Mouse (Mus musculus) bone marrow macrophage, adult 2 months (primary cell): ENCODE results near the gene Tmem222. TPM values are rescaled to one million over a fixed set of nuclear protein-coding genes. Genes with fewer than 3 reads are reported as not detected.
A peak's percentile ranks its signal among the peaks of the same experiment; 100 is the strongest.

Experiments used
- H3K27ac ChIP-seq: 2 replicates; pipeline ENCODE4 v1.5.1; 2012; ENCODE audit warnings: low read depth, low read length; ENCODE audit not compliant: insufficient read depth
- H3K4me1 ChIP-seq: 2 replicates; pipeline ENCODE4 v1.6.1; 2012; ENCODE audit warnings: low read length; ENCODE audit not compliant: control insufficient read depth, insufficient read depth
- H3K4me3 ChIP-seq: 2 replicates; pipeline ENCODE4 v1.5.1; 2012; ENCODE audit warnings: mild to moderate bottlenecking, low read length, moderate library complexity; ENCODE audit not compliant: insufficient read depth
- CTCF ChIP-seq: IDR thresholded peaks from 2 replicates; pipeline ENCODE4 v1.5.1; 2012; ENCODE audit warnings: low read depth, mild to moderate bottlenecking, low read length, moderate library complexity
- POLR2A ChIP-seq: IDR thresholded peaks from 2 replicates; pipeline ENCODE4 v1.6.1; 2012; ENCODE audit warnings: mild to moderate bottlenecking, low read depth, low read length, borderline replicate concordance
- polyA plus RNA-seq: library from polyadenylated mRNA; stranded (reverse); fragments of >200 nt; gene quantifications from 2 replicates; pipeline ENCODE4 v1.2.4, GENCODE M21; 2012; ENCODE audit not compliant: missing spikeins, insufficient read depth, insufficient read length

The Tmem222 gene
- polyA plus RNA-seq, 1 experiment, result 40.8 TPM

DNA sequence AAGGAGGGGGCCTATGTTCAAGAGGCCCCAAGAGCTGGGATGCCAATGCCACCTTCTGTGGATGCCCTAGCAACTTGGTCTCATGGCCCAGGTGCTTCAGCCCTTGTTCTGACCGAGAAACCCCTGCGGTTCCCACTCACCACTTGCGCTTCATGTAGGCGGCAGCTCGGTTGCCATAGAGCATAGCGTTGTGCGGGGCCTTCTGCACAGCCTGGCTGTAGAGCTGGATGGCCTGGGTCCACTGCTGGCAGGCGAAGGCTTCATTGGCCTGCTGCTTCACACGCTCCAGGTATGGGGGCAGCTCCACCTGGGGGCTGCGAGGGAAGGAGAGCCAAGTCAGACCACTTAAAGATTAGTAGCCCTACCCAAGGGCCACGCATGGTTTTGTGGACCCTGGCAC is 22.8 kb upstream of the Tmem222 start:
- TF ChIP-seq POLR2A, result no peak
- no peak for TF ChIP-seq CTCF
- Histone ChIP-seq H3K4me3 (no peak overlapping the region), H3K27ac (no peak overlapping the region), H3K4me1 (no peaks in the 10 kb centered on the region)

DNA sequence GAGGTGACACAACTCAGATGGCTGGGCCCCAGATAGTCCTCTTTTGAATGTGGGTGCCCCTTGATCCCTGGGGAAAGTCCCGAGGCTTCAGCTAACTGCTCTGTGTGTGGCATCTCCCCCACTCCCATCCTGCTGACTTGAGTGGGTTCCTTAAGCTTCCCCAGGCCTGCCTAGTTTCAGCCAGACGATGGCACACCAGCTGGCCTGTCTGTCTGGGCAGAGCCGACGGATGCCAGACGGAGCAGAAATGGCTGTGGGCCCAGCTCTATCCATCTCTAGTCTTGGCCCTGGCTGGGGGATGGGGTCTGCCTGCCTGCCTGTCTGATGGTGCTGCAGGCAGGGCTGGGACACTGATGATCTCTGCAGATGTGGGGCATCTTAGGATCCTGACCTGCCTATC is 22.1 kb upstream of the Tmem222 start:
- H3K27ac ChIP-seq, result no peak overlapping the region
- H3K4me3 ChIP-seq, result no peak overlapping the region
- H3K4me1 ChIP-seq, result no peaks in the 10 kb centered on the region
- TF ChIP-seq CTCF, result no peak
- TF ChIP-seq POLR2A, result no peak

DNA sequence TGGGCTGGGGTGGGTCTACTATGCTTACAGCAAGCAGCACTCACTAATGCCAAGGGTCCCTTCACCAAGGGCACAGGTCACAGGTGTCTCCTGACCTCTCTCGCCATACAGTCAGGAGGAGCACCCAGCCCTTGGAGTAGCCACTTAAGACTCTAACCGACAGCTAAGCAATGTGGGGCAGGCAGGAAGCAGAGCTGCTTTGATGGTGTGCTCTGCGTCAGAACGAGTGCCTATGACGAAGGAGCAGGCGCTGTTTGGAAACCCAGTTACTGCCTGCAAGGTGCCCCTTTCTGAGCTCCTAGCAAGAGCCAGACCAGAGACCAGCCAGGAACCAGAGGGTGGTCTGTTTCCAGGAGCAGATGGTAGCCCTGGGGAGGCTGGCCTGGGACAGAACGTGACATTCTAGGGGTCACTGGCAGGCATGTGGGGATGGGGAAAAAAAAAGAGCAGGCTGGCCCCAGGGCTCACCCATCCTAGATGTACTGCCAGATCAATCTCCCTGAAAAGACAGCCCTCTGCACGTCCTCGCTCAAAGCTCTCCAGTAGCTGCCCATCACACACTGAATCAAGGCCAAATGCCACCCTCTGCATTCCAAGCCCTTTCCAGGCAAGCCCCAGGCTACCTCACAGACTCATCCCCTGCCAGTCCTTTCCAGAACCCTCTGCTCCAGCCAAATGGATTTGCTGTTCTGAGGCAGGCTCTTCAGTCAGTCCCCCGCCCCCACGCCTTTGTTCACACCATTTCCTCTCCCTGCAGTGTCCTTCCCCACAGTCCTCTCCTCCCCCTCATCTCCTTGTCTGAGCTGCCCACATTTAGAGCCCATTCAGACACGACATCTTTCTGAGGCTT is 21.1 kb upstream of the Tmem222 start:
- no peak for TF ChIP-seq POLR2A
- no peak for TF ChIP-seq CTCF
- Histone ChIP-seq H3K4me1 (no peaks in the 10 kb centered on the region), H3K27ac (no peak overlapping the region), H3K4me3 (no peak overlapping the region)

DNA sequence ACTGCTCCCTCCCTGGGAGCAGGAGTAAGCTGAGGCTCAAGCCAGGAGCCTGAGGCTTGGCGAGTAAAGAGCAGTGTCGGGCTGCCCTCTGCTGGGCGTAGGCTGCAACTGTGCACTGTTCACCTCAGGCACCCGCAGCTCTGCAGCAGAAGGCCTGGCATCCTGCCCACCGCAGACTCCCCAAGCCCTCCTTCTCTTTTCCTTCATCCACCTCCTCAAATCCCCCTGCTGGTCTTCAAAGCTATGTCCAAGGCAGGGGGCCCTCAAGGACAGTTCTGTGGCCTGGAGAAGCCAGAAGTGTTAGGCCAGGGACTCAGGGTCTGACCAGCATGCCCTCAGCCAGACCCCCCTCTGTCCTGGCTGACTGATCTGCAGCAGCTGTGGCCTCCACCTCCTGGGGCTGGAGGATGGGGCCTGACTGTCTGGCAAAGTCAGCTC is 20.2 kb upstream of the Tmem222 start:
- no peaks in the 10 kb centered on the region for H3K4me1 ChIP-seq
- no peak overlapping the region for H3K4me3 ChIP-seq
- H3K27ac ChIP-seq, result no peak overlapping the region
- TF ChIP-seq CTCF, result peak; percentile 75
- no peak for TF ChIP-seq POLR2A

DNA sequence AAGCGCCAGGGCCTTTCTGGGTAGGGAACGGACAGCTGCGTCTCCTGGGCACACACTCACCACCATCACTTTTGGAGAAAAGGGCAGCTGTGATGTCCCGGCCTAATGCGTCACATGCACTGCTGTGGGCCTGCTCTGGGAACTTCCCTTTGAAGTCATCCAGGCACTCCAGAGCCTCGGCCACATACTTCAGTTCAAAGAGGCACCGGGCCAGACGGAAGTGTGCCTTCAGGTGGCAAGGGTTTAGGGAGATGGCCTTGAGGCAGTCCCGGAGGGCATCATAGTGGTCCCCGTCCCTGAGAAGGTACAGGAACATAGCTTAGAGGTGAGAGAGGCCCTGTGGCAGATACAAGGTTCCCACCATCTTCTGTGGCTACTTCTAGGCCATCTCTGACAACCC is 19.8 kb upstream of the Tmem222 start:
- no peak overlapping the region for H3K27ac ChIP-seq
- no peak for TF ChIP-seq CTCF
- TF ChIP-seq POLR2A, result no peak
- no peaks in the 10 kb centered on the region for H3K4me1 ChIP-seq
- H3K4me3 ChIP-seq, result no peak overlapping the region

DNA sequence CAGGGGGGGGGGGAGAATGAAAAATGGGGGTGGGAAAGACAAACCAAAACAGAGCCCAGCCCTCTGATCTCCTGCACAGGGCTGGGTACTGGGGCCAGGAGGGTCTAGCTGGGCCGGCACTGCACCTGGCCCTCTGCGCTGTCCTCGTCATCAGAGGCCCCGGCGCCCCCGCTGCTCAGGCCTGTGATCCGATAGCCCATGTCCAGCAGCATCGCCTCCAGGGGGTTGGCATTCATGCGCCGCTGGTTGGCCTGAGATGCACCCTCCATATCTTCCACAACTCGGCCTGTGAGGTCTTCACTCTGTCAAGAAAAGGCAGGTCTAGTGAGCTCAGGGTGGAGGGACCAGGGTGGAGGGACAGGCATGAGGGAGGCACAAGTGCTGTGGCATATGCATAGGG is 16.5 kb upstream of the Tmem222 start:
- H3K4me3 ChIP-seq, result no peak overlapping the region
- no peaks in the 10 kb centered on the region for H3K4me1 ChIP-seq
- no peak overlapping the region for H3K27ac ChIP-seq
- TF ChIP-seq CTCF, result no peak
- no peak for TF ChIP-seq POLR2A

DNA sequence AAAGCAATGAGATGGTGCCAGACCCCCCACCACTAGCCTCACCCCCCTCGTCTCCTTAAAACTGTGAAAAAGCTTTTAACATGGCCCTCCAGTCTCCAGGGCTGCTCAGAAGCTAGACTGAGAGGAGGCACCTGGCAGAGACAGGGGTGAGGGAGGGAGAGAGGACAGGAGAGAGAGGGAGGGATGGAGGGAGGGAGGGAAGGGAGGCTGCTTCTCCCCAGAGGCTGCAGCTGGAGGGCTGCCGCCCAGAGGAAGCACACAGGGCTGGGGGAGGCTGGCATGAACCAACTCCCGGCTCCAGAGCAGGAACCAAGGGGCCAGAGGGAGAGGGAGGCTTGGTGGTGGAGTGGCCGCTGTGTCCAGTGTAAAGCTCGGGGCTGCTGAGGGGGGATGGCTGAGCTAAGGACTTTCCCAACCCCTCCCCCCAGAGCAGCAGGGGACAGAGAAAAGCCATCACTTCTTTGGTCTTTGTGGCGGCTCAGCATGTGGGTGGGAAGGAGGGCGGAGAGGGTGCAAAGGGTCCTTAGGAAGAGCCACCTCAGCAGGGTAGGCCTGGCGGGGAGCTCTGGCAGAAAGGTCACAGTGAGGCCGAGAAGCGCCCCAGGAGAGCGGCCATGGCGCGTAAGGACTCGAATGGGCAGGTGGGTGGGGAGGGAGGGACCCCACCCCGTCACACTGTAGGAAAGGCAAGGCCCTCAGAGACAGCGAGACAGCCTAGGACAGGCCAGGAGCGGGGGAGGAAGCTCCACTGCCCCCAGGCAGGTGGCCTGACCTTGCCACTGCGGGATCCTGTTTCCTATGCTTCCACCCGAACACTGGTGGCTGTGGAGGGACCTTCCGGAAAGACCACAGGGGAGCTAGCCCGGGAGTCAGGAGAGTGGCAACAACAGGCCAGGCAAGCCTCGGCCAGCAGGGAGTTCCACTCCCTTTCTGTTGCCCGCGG is 15.6 kb upstream of the Tmem222 start:
- Histone ChIP-seq H3K27ac (no peak overlapping the region), H3K4me1 (no peaks in the 10 kb centered on the region)

DNA sequence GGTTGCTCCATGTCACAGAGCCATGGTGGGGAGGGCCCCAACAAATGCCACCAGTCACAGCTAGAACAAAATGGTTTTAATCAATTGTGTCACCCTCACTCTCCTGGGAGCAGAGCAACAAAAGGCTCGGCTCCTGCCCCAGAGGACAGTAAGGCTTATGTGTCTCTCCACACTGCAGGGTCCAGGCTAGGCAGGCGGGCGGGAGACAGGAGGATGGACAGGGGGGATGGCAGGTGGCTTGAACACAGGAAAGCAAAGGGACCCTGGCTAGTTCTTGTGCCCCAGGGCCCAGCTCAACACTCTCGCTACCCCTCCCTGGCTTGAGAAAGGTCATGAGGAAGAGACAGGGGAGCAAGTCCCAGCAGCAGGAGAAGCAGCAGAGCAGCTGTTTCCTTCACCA is 14.8 kb upstream of the Tmem222 start:
- Histone ChIP-seq H3K4me1 (no peaks in the 10 kb centered on the region), H3K4me3 (no peak overlapping the region), H3K27ac (no peak overlapping the region)
- TF ChIP-seq POLR2A (no peak), CTCF (no peak)

More for the DNA sequence above, 15.6 kb upstream of the Tmem222 start:
- no peak overlapping the region for H3K4me3 ChIP-seq
- TF ChIP-seq POLR2A (no peak), CTCF (no peak)

DNA sequence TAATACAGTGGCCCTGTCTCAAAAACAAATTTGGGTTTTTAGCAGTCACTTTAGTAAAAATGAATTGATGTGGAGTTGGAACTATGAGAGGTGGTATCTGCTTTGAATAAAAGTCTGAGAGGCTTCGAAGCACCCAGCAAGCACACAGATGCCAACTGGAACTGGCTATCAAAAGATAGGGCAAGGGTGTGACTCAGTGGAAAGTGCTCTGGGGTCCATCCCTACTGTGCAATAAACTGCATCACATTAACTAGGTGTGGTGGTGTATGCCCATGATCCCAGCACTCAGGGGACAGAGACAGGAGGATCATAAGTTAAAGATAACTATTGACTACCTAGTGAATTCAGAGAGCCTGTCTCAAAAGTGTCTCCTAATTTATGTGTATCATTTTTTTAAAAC is 13.7 kb upstream of the Tmem222 start:
- TF ChIP-seq CTCF (no peak), POLR2A (no peak)
- no peak overlapping the region for H3K27ac ChIP-seq
- H3K4me3 ChIP-seq, result no peak overlapping the region
- H3K4me1 ChIP-seq, result no peaks in the 10 kb centered on the region
